17 mouse cellular contexts compared by ENCODE assay signal in the genomic region with DNA sequence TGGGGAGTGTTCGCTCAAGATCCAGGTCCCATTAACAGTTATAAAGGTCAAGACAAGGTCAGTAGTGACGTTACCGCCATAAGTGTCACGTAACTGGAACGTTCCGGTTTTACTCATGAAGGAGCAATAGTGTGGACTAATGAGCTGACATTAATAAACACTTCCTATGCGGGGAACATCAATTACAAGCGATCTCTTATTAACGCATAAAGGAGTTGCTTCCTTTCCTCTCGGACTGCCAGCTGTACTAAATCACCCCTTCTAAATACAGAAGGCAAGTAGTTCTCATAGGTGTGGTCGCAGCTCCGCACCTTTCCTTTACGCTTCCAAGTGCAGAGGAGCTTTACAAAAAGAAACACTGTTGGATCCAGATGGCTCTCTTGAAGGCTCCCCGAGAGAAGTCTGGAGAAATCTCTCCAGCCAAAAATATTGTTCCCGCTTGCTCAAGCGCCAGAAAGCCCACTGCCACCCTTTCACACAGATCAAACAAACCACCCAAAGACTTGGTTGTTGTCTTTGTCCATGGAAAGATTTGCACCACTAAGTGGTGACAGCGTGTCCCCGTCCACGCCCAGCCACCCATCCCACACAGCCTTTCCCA.
DNase-seq lines count a peak whose midpoint lies in the region; ATAC-seq lines count a peak whose summit lies in the region.
"Had no signal": no experiment of that assay in that cellular context is flagged by ENCODE, and none has a peak within 500 bp of the region (broad histone marks: within the 10 kb centered on the region; RNA-seq: fewer than 3 reads in every experiment).

No protein-coding gene starts in this region.

- H3K36me3 ChIP-seq in hindbrain, embryonic 14.5 days (replicated peaks; ENCODE audit: control insufficient read depth, insufficient read depth): no peaks in the 10 kb centered on the region
- H3K36me3 ChIP-seq in hindbrain, embryonic 11.5 days (ENCODE audit: control insufficient read depth, insufficient read depth, low read length): no peaks in the 10 kb centered on the region
- H3K36me3 ChIP-seq: kidney, embryonic 15.5 days; limb, embryonic 15.5 days; neural tube, embryonic 13.5 days; stomach, embryonic 15.5 days had no signal

- ATAC-seq in hindbrain, embryonic 14.5 days (ENCODE audit: low FRiP score): no peak
- no peak for ATAC-seq in hindbrain, embryonic 11.5 days (ENCODE audit: low FRiP score)
- ATAC-seq: inflammation-experienced regulatory T-cells, adult 6 months had no signal

- no peak overlapping the region for H3K9ac ChIP-seq in hindbrain, embryonic 14.5 days
- no peak overlapping the region for H3K9ac ChIP-seq in hindbrain, embryonic 11.5 days (ENCODE audit: low read depth, low read length)
- H3K9ac ChIP-seq: kidney, embryonic 15.5 days; limb, embryonic 15.5 days; lung, embryonic 14.5 days; neural tube, embryonic 13.5 days; stomach, embryonic 15.5 days had no signal

- peak overlapping the region; percentile 17 for H3K27ac ChIP-seq in hindbrain, embryonic 14.5 days
- no peak overlapping the region for H3K27ac ChIP-seq in hindbrain, embryonic 11.5 days (ENCODE audit: low read depth, low read length)
- H3K27ac ChIP-seq: kidney, embryonic 15.5 days; limb, embryonic 15.5 days; neural tube, embryonic 13.5 days; stomach, embryonic 15.5 days had no signal

- no peaks in the 10 kb centered on the region for H3K9me3 ChIP-seq in hindbrain, embryonic 14.5 days (ENCODE audit: control insufficient read depth, low read length)
- H3K9me3 ChIP-seq in hindbrain, embryonic 11.5 days (ENCODE audit: control insufficient read depth, low read length): no peaks in the 10 kb centered on the region
- H3K9me3 ChIP-seq: kidney, embryonic 15.5 days; limb, embryonic 15.5 days; neural tube, embryonic 13.5 days; stomach, embryonic 15.5 days had no signal

- 48% methylated on average over 19 of the region's 19 CpGs for WGBS in hindbrain, embryonic 14.5 days
- WGBS in hindbrain, embryonic 11.5 days: 73% methylated on average over 19 of the region's 19 CpGs

- no peak overlapping the region for H3K4me2 ChIP-seq in hindbrain, embryonic 14.5 days (replicated peaks)
- H3K4me2 ChIP-seq in hindbrain, embryonic 11.5 days (replicated peaks; ENCODE audit: low read depth, low read length): no peak overlapping the region
- H3K4me2 ChIP-seq: kidney, embryonic 15.5 days; limb, embryonic 15.5 days; lung, embryonic 14.5 days; neural tube, embryonic 13.5 days; stomach, embryonic 15.5 days had no signal

- H3K4me3 ChIP-seq in hindbrain, embryonic 14.5 days (replicated peaks; ENCODE audit: low read length): no peak overlapping the region
- H3K4me3 ChIP-seq in hindbrain, embryonic 11.5 days (ENCODE audit: low read depth, low read length): no peak overlapping the region
- H3K4me3 ChIP-seq: kidney, embryonic 15.5 days; limb, embryonic 15.5 days; neural tube, embryonic 13.5 days; stomach, embryonic 15.5 days had no signal

- peaks cover 10% of the 10 kb centered on the region; the same call in 1 of the 2 replicates for H3K4me1 ChIP-seq in hindbrain, embryonic 14.5 days (replicated peaks; ENCODE audit: control insufficient read depth, insufficient read depth, low read length)
- 0 out of 2 replicates have a peak, but pooled peaks cover 3% of the 10 kb centered on the region for H3K4me1 ChIP-seq in hindbrain, embryonic 11.5 days (replicated peaks; ENCODE audit: control insufficient read depth, insufficient read depth, low read length)
- H3K4me1 ChIP-seq: limb, embryonic 15.5 days; stomach, embryonic 15.5 days had no signal

- no peak for DNase-seq in hindbrain, embryonic 14.5 days (ENCODE audit: low spot score)
- no peak for DNase-seq in hindbrain, embryonic 11.5 days (ENCODE audit: low spot score)
- DNase-seq in R1 (ENCODE audit: low read depth, low spot score): peak; percentile 33
- DNase-seq in cerebellum, adult 11-12 months: peak; percentile 50
- DNase-seq in cerebellum, postnatal 36 days: peak; percentile 42 to 68
- DNase-seq in right cerebral cortex, postnatal 10 days (ENCODE audit: low spot score in 2 of 2): no peak
- DNase-seq in kidney, postnatal 14 days: no peak
- no peak for DNase-seq in gastrocnemius, adult 8-10 months (ENCODE audit: low spot score in 2 of 2)
- DNase-seq: adrenal gland, adult 8-10 months; embryo, embryonic 11 days; lung, embryonic 14.5 days; spleen, adult 18-20 months had no signal

- H3K27me3 ChIP-seq in hindbrain, embryonic 14.5 days (ENCODE audit: control insufficient read depth, insufficient read depth, low read length): peaks cover 20% of the 10 kb centered on the region
- H3K27me3 ChIP-seq in hindbrain, embryonic 11.5 days (ENCODE audit: control insufficient read depth, insufficient read depth, low read length): no peaks in the 10 kb centered on the region
- H3K27me3 ChIP-seq: stomach, embryonic 15.5 days had no signal

Comparison
In these comparisons a context has a peak if more than half of its experiments do, and no peak if none do; other contexts are left out.
1. DNase-seq: peak in R1 (single experiment), cerebellum, adult 11-12 months (single experiment) and cerebellum, postnatal 36 days (2 of 2); none in hindbrain, embryonic 14.5 days (single experiment), hindbrain, embryonic 11.5 days (single experiment), right cerebral cortex, postnatal 10 days (0 of 2), kidney, postnatal 14 days (single experiment) and gastrocnemius, adult 8-10 months (0 of 2).